Mouse (Mus musculus) stomach, postnatal 0 days (tissue): Measurements from ENCODE around the gene Nr2c1.

Experiments
- CTCF ChIP-seq: IDR thresholded peaks from 2 replicates; pipeline ENCODE4 v1.5.1; 2016; ENCODE audit warnings: antibody characterized with exemption, low read depth, mild to moderate bottlenecking, moderate library complexity
- EP300 ChIP-seq: optimal IDR thresholded peaks from 2 replicates; pipeline ENCODE3; 2016; ENCODE audit warnings: antibody characterized with exemption

DNA sequence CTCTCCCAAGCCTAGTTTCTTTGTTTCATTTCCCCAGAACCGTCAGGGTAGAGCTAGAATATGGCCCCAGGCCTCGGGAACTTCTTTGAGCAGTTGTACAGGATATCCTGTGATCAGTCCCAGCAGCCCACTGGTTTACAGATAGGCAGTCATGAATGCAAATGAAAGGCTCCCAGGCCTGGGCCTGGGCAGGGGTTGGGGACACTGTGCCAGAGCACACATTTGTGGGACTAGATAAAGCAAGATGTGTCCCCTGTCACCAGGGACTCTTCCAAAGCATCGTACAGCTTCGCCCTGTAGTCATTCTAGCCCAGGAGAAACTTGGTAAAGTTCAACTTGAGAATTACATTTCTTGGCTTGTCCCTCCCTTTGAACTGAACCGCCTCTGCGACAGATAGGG is 11.1 kb downstream of the Nr2c1 start:
- TF ChIP-seq CTCF = no peak
- TF ChIP-seq EP300 = no peak
